Mouse (Mus musculus) embryonic stem cell, embryonic (primary cell): ENCODE data around the gene Ak9.

Experiments
- CTCF ChIA-PET, 4 experiments: fragments of 300-600 bp in 2 of 4; fragments of 350-600 bp in 2 of 4; sonication (Branson Sonifier 250); formaldehyde crosslinking; loops; one replicate each; lab custom pipeline; 2022; ENCODE audit warnings: inconsistent platforms in 2 of 4; lab: Charles Lee
- POLR2A ChIA-PET, 4 experiments: fragments of 300-600 bp in 2 of 4; fragments of 350-600 bp in 2 of 4; sonication (Branson Sonifier 250); formaldehyde crosslinking; loops; one replicate each; lab custom pipeline; 2022; ENCODE audit warnings: antibody characterized with exemption in 4 of 4, inconsistent platforms in 1 of 4; lab: Charles Lee

Gene Ak9

DNA sequence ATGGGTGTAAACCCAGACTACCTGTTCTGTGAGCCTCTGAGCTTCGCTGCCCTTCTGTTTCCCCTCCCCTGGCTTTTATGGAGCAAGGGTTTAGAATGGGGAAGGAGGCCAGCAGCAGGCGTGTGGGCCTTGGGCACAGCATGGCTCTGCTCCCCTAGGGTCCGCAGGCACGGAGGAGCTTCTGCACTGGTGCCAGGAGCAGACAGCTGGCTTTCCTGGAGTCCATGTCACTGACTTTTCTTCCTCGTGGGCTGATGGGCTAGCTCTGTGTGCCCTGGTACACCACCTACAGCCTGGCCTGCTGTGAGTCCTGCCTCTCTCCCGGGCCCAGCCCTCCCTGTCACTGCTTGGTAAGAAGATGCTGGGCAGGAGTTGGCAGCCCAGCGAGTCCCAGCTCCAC lies 178.7 kb downstream of the Ak9 start:
- CTCF ChIA-PET, result interaction anchor here in 2 of 4 experiments (0.6 to 0.7 kb wide), 2 partner anchors 36 to 200 kb away, joined by 3 to 4 read pairs; no protein-coding TSS in a partner anchor
- POLR2A ChIA-PET, result interaction anchor here in 2 of 4 experiments (0.6 to 15.8 kb wide), 13 partner anchors 9 to 53 kb away, joined by 3 to 159 read pairs (median 10); partner anchors contain the start of genes Zbtb24 (in 2 of the 2) and Cd164 (in 1 of the 2)
